Mouse (Mus musculus) heart, embryonic 13.5 days (tissue): ENCODE results near the gene Gmeb2. TPM values are rescaled to one million over a fixed set of nuclear protein-coding genes. Genes with fewer than 3 reads are reported as not detected.
A peak's percentile ranks its signal among the peaks of the same experiment; 100 is the strongest.

ENCODE experiments used
- ATAC-seq: fragments of 200-750 bp; cut with Nextera tagmentation; 2 replicates; pipeline ENCODE4 v1.8.0; 2017; ENCODE audit warnings: moderate TSS enrichment; ENCODE audit not compliant: insufficient number of reproducible peaks, low FRiP score, low TSS enrichment; ENCODE audit errors: extremely low read depth
- H3K27ac ChIP-seq: fragments of 300-500 bp; sonication (generic); replicated peaks from 2 replicates; pipeline ENCODE4 v1.5.1; 2015; ENCODE audit warnings: moderate library complexity, mild to moderate bottlenecking, inconsistent platforms
- H3K27me3 ChIP-seq: fragments of 300-500 bp; sonication (generic); replicated peaks from 2 replicates; pipeline ENCODE4 v1.6.1; 2015; ENCODE audit warnings: mild to moderate bottlenecking, inconsistent platforms
- H3K36me3 ChIP-seq: fragments of 300-500 bp; sonication (generic); 2 replicates; pipeline ENCODE4 v1.6.1; 2015; ENCODE audit warnings: mild to moderate bottlenecking, inconsistent platforms
- H3K4me1 ChIP-seq: fragments of 300-500 bp; sonication (generic); 2 replicates; pipeline ENCODE4 v1.6.1; 2015; ENCODE audit warnings: inconsistent platforms
- H3K4me2 ChIP-seq: fragments of 300-500 bp; sonication (generic); 2 replicates; pipeline ENCODE4 v1.6.1; 2015; ENCODE audit warnings: inconsistent platforms, mild to moderate bottlenecking, moderate library complexity
- H3K4me3 ChIP-seq: fragments of 300-500 bp; sonication (generic); 2 replicates; pipeline ENCODE4 v1.5.1; 2015; ENCODE audit warnings: moderate library complexity, mild to moderate bottlenecking, inconsistent platforms
- H3K9ac ChIP-seq: fragments of 300-500 bp; sonication (generic); 2 replicates; pipeline ENCODE4 v1.6.1; 2015; ENCODE audit warnings: inconsistent platforms, mild to moderate bottlenecking, moderate library complexity
- H3K9me3 ChIP-seq: fragments of 300-500 bp; sonication (generic); 2 replicates; pipeline ENCODE4 v1.6.1; 2016; ENCODE audit warnings: inconsistent platforms
- WGBS: fragments of 180-500 bp; shearing (Covaris S2); methylation state at CpG from one replicate; pipeline ENCODE4 v1.1.7; 2015; ENCODE audit warnings: mixed read lengths; 5-methylcytosine and 5-hydroxymethylcytosine counted together
- polyA plus RNA-seq: library from polyadenylated mRNA; unstranded; fragments of >200 nt; fragmentation: Nextera tagmentation; extraction: Ambion mirVana; gene quantifications from 2 replicates; pipeline ENCODE4 v1.2.1, GENCODE M21; 2015

Gene Gmeb2
- polyA plus RNA-seq, 1 experiment from 2014 or later = 9.0 TPM

- peaks cover 88% of the 10 kb centered on the region for H3K36me3 ChIP-seq
- H3K4me2 ChIP-seq = no peak overlapping the region
- no peaks in the 10 kb centered on the region for H3K27me3 ChIP-seq
- ATAC-seq = no peak
- H3K4me3 ChIP-seq = no peak overlapping the region
- no peaks in the 10 kb centered on the region for H3K9me3 ChIP-seq
- no peak overlapping the region for H3K27ac ChIP-seq
- 87% methylated on average over 2 of the region's 2 CpGs for whole genome bisulfite sequencing
- H3K9ac ChIP-seq = no peak overlapping the region
- H3K4me1 ChIP-seq = no peaks in the 10 kb centered on the region
Measured at GRCm38 (mm10) chr2:181273829-181274228, 14.0 kb downstream of the Gmeb2 start.

GRCm38 (mm10) chr2:181272092-181272491, 15.7 kb downstream of the Gmeb2 start:
- H3K36me3 ChIP-seq = peaks cover 85% of the 10 kb centered on the region
- ATAC-seq = no peak
- no peaks in the 10 kb centered on the region for H3K4me1 ChIP-seq
- no peaks in the 10 kb centered on the region for H3K9me3 ChIP-seq
- H3K9ac ChIP-seq = no peak overlapping the region
- WGBS = 88% methylated on average over 2 of the region's 2 CpGs
- H3K27ac ChIP-seq = no peak overlapping the region
- H3K4me2 ChIP-seq = no peak overlapping the region
- no peak overlapping the region for H3K4me3 ChIP-seq
- no peaks in the 10 kb centered on the region for H3K27me3 ChIP-seq

GRCm38 (mm10) chr2:181266839-181267238, 21.0 kb downstream of the Gmeb2 start:
- H3K4me1 ChIP-seq = no peaks in the 10 kb centered on the region
- H3K27ac ChIP-seq = no peak overlapping the region
- no peak for ATAC-seq
- WGBS = 98% methylated on average over 2 of the region's 2 CpGs
- H3K4me2 ChIP-seq = no peak overlapping the region
- no peak overlapping the region for H3K9ac ChIP-seq
- no peaks in the 10 kb centered on the region for H3K9me3 ChIP-seq
- no peak overlapping the region for H3K4me3 ChIP-seq
- H3K36me3 ChIP-seq = peaks cover 87% of the 10 kb centered on the region
- H3K27me3 ChIP-seq = no peaks in the 10 kb centered on the region

- no peaks in the 10 kb centered on the region for H3K4me1 ChIP-seq
- no peak overlapping the region for H3K9ac ChIP-seq
- no peak overlapping the region for H3K27ac ChIP-seq
- no peaks in the 10 kb centered on the region for H3K9me3 ChIP-seq
- ATAC-seq = no peak
- no peak overlapping the region for H3K4me2 ChIP-seq
- H3K4me3 ChIP-seq = no peak overlapping the region
- peaks cover 76% of the 10 kb centered on the region for H3K36me3 ChIP-seq
- no peaks in the 10 kb centered on the region for H3K27me3 ChIP-seq
- 75% methylated on average over 1 of the region's 1 CpGs for WGBS
Measured at GRCm38 (mm10) chr2:181253248-181253647, 34.6 kb downstream of the Gmeb2 start.

- 71% methylated on average over 1 of the region's 1 CpGs for WGBS
- no peaks in the 10 kb centered on the region for H3K9me3 ChIP-seq
- H3K36me3 ChIP-seq = peaks cover 62% of the 10 kb centered on the region
Measured at GRCm38 (mm10) chr2:181251841-181252240, 36.0 kb downstream of the Gmeb2 start.

GRCm38 (mm10) chr2:181249217-181249616, 38.6 kb downstream of the Gmeb2 start:
- WGBS = 80% methylated on average over 10 of the region's 10 CpGs
- Histone ChIP-seq H3K4me3 (no peak overlapping the region), H3K9ac (no peak overlapping the region), H3K27me3 (no peaks in the 10 kb centered on the region), H3K9me3 (no peaks in the 10 kb centered on the region), H3K27ac (no peak overlapping the region), H3K4me2 (no peak overlapping the region), H3K4me1 (no peaks in the 10 kb centered on the region), H3K36me3 (peaks cover 38% of the 10 kb centered on the region)
- no peak for ATAC-seq

More at GRCm38 (mm10) chr2:181251841-181252240, 36.0 kb downstream of the Gmeb2 start:
- H3K4me2 ChIP-seq = no peak overlapping the region
- H3K4me1 ChIP-seq = no peaks in the 10 kb centered on the region
- no peak overlapping the region for H3K4me3 ChIP-seq
- H3K27ac ChIP-seq = no peak overlapping the region
- no peak overlapping the region for H3K9ac ChIP-seq
- ATAC-seq = no peak
- H3K27me3 ChIP-seq = no peaks in the 10 kb centered on the region

- Histone ChIP-seq H3K4me3 (no peak overlapping the region), H3K4me2 (no peak overlapping the region), H3K27me3 (no peaks in the 10 kb centered on the region), H3K4me1 (peaks cover 16% of the 10 kb centered on the region), H3K36me3 (no peaks in the 10 kb centered on the region), H3K9ac (no peak overlapping the region), H3K9me3 (no peaks in the 10 kb centered on the region), H3K27ac (no peak overlapping the region)
- ATAC-seq = no peak
- 46% methylated on average over 2 of the region's 2 CpGs for WGBS
Measured at GRCm38 (mm10) chr2:181245031-181245430, 42.8 kb downstream of the Gmeb2 start.

GRCm38 (mm10) chr2:181243706-181244394, 44.0 kb downstream of the Gmeb2 start:
- 0 out of 2 replicates have a peak, but pooled peaks cover 6% of the 10 kb centered on the region for H3K36me3 ChIP-seq
- peaks cover 16% of the 10 kb centered on the region for H3K4me1 ChIP-seq
- no peaks in the 10 kb centered on the region for H3K27me3 ChIP-seq
- no peak overlapping the region for H3K27ac ChIP-seq
- no peak overlapping the region for H3K4me2 ChIP-seq
- WGBS = 26% methylated on average over 11 of the region's 11 CpGs
- no peak overlapping the region for H3K4me3 ChIP-seq
- ATAC-seq = no peak
- H3K9ac ChIP-seq = no peak overlapping the region
- H3K9me3 ChIP-seq = no peaks in the 10 kb centered on the region

- Histone ChIP-seq H3K4me1 (peaks cover 16% of the 10 kb centered on the region), H3K27me3 (no peaks in the 10 kb centered on the region), H3K4me2 (peak overlapping the region; percentile 69), H3K9ac (peak overlapping the region; percentile 74), H3K4me3 (peak overlapping the region; percentile 57), H3K36me3 (0 out of 2 replicates have a peak, but pooled peaks cover 13% of the 10 kb centered on the region), H3K27ac (no peak overlapping the region), H3K9me3 (no peaks in the 10 kb centered on the region)
- 73% methylated on average over 3 of the region's 3 CpGs for WGBS
- ATAC-seq = no peak
Measured at GRCm38 (mm10) chr2:181242314-181242665, 45.5 kb downstream of the Gmeb2 start.

DNA sequence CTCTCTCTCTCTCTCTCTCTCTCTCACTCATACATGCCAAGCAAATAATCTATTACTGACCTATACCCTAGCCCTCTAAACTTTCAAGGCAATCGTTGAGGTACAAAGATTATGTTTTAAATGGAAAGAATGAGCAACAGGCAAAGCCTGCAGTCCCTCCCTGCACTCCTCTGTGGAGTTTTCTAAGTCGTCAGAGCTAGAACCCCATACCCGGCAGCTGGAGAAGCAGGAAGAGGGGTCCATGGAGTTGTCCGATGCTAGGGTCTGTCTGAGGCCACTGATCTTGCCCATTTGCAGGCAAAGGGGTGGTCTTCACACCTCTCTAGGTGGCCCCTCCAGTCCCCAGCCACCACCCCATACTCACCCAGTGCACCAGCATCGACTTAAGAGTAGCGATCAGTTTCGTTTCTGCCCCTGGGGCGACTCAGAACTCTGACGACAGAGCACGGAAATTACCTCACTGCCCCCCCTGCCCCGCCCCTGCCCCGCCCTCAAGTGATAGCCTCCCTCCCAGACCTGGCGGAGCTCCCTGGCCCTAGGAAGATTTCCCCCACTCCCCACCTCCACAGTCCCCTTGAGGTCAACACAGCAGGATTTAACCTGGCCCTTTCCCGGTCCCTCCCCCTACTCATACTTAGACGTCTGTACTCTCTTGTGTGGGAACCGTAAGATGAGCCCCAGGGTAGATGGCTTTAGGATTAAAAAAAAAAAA, 46.1 kb downstream of the Gmeb2 start, which contains the start of gene Helz2:
Gene Helz2 (minus strand): TSS at position 426 of the 712 bp plus-strand sequence.
- ATAC-seq = peak; percentile 49; the same call in 1 of the 2 replicates
- Histone ChIP-seq H3K4me1 (peaks cover 16% of the 10 kb centered on the region), H3K27ac (no peak within 1 kb of the TSS), H3K4me3 (peak within 1 kb of the TSS; percentile 57), H3K4me2 (peak within 1 kb of the TSS; percentile 69), H3K27me3 (no peaks in the 10 kb centered on the region), H3K9me3 (no peaks in the 10 kb centered on the region), H3K36me3 (0 out of 2 replicates have a peak, but pooled peaks cover 16% of the 10 kb centered on the region), H3K9ac (peak within 1 kb of the TSS; percentile 74)
- 8% methylated on average over 16 of the region's 16 CpGs for WGBS

GRCm38 (mm10) chr2:181240806-181241440, 46.9 kb downstream of the Gmeb2 start:
- no peaks in the 10 kb centered on the region for H3K27me3 ChIP-seq
- WGBS = 83% methylated on average over 13 of the region's 13 CpGs
- ATAC-seq = no peak
- H3K9ac ChIP-seq = peak overlapping the region; percentile 74; the same call in 1 of the 2 replicates
- H3K4me2 ChIP-seq = peak overlapping the region; percentile 69
- peak overlapping the region; percentile 57 for H3K4me3 ChIP-seq
- peaks cover 21% of the 10 kb centered on the region; the same call in 1 of the 2 replicates for H3K36me3 ChIP-seq
- peaks cover 16% of the 10 kb centered on the region for H3K4me1 ChIP-seq
- H3K9me3 ChIP-seq = no peaks in the 10 kb centered on the region
- H3K27ac ChIP-seq = no peak overlapping the region
